Mouse (Mus musculus): ENCODE measurements at regions not wholly inside any gene's neighbourhood (a gene's known extent, or its start where the extent isn't known, plus 50 kb on each side); places are given as distances from the start of the nearest gene placed in this dataset.
"Not testable (repeated sequence)": the region's sequence is repeated elsewhere in the genome, so short reads cannot be mapped to it uniquely, and the experiment has no call there.

- no peak for ATAC-seq (ENCODE audit: insufficient number of reproducible peaks, low FRiP score)
- 87% methylated on average over 3 of the region's 3 CpGs for WGBS
- H3K9ac ChIP-seq, result no peak overlapping the region
- no peaks in the 10 kb centered on the region for H3K36me3 ChIP-seq
- H3K4me3 ChIP-seq, result no peak overlapping the region
- no peak overlapping the region for H3K27ac ChIP-seq (ENCODE audit: poor library complexity, severe bottlenecking)
- peaks cover 20% of the 10 kb centered on the region for H3K4me1 ChIP-seq (replicated peaks)
- no peaks in the 10 kb centered on the region for H3K9me3 ChIP-seq (replicated peaks)
- no peak overlapping the region for H3K4me2 ChIP-seq
- no peaks in the 10 kb centered on the region for H3K27me3 ChIP-seq (replicated peaks)
Measured at GRCm38 (mm10) chr16:31536328-31536727, 114.2 kb downstream of the Bdh1 start.

DNA sequence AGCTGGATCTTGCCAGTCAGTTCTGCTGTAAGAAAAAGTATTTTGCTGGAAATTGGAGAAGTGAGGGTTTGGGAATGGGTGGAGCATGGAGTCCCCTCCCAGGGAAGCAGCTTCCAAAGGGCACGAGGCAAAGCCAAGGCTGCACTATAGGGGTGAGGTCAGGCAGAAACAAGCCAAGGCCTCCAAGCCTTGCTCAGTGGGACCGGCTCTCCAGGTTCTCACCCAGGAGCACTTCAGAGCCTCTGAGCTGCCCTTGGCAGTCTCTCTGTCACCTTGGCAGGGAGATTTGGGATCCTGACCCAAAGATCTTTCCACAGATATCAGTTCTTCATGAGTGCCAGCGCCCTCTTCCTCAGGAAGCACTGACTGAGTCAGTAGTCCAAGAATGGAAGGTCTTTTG lies 116.5 kb downstream of the Bdh1 start:
- ATAC-seq (ENCODE audit: insufficient number of reproducible peaks, low FRiP score), result no peak
- Histone ChIP-seq H3K4me1 (replicated peaks) (peaks cover 3% of the 10 kb centered on the region), H3K36me3 (no peaks in the 10 kb centered on the region), H3K9ac (no peak overlapping the region), H3K4me2 (no peak overlapping the region), H3K27me3 (replicated peaks) (0 out of 2 replicates have a peak, but pooled peaks cover 4% of the 10 kb centered on the region), H3K27ac (ENCODE audit: poor library complexity, severe bottlenecking) (no peak overlapping the region), H3K4me3 (no peak overlapping the region), H3K9me3 (replicated peaks) (no peaks in the 10 kb centered on the region)
- 64% methylated on average over 3 of the region's 3 CpGs for WGBS

GRCm38 (mm10) chr16:31543499-31544170 lies 119.6 kb upstream of the Dlg1 start:
- Histone ChIP-seq H3K27me3 (replicated peaks) (peaks cover 28% of the 10 kb centered on the region), H3K36me3 (no peaks in the 10 kb centered on the region), H3K9me3 (replicated peaks) (no peaks in the 10 kb centered on the region), H3K9ac (no peak overlapping the region), H3K27ac (ENCODE audit: poor library complexity, severe bottlenecking) (no peak overlapping the region), H3K4me1 (replicated peaks) (peaks cover 12% of the 10 kb centered on the region), H3K4me3 (no peak overlapping the region), H3K4me2 (no peak overlapping the region)
- no peak for ATAC-seq (ENCODE audit: insufficient number of reproducible peaks, low FRiP score)
- WGBS, result 54% methylated on average over 10 of the region's 10 CpGs

- H3K4me1 ChIP-seq (replicated peaks), result peaks cover 12% of the 10 kb centered on the region
- 1% methylated on average over 18 of the region's 18 CpGs for WGBS
- no peak for ATAC-seq (ENCODE audit: insufficient number of reproducible peaks, low FRiP score)
Measured at GRCm38 (mm10) chr16:31546062-31546827, 117.0 kb upstream of the Dlg1 start.

DNA sequence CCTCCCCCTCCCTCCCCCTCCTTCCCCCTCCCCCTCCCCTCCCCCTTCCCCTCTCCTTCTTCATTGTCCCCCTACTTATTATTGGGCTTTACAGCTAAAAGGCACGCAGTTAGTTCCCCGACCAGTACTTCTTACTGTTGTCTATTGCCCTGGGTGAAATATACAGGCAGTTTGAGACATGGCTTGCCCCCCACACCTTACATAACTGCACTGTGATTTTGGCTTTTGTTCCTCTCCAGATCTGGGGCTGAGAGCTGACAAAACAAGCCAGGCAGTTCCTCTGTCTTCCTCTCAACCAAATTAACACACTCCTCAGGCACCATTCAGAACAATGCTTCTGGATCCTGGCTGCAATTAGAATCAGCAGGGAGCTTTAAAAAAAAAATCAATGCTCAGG lies 116.4 kb upstream of the Dlg1 start:
- 20% methylated on average over 2 of the region's 2 CpGs for WGBS
- Histone ChIP-seq H3K4me2 (peak overlapping the region; percentile 66), H3K36me3 (no peaks in the 10 kb centered on the region), H3K4me1 (replicated peaks) (peaks cover 15% of the 10 kb centered on the region), H3K4me3 (no peak overlapping the region), H3K27me3 (replicated peaks) (peaks cover 28% of the 10 kb centered on the region), H3K27ac (ENCODE audit: poor library complexity, severe bottlenecking) (no peak overlapping the region), H3K9me3 (replicated peaks) (no peaks in the 10 kb centered on the region), H3K9ac (no peak overlapping the region)
- ATAC-seq (ENCODE audit: insufficient number of reproducible peaks, low FRiP score), result no peak

More at GRCm38 (mm10) chr16:31546062-31546827, 117.0 kb upstream of the Dlg1 start:
- Histone ChIP-seq H3K4me3 (peak overlapping the region; percentile 34), H3K36me3 (no peaks in the 10 kb centered on the region), H3K9ac (peak overlapping the region; percentile 8; the same call in 1 of the 2 replicates), H3K9me3 (replicated peaks) (no peaks in the 10 kb centered on the region), H3K27ac (ENCODE audit: poor library complexity, severe bottlenecking) (no peak overlapping the region), H3K4me2 (peak overlapping the region; percentile 66), H3K27me3 (replicated peaks) (peaks cover 28% of the 10 kb centered on the region)

DNA sequence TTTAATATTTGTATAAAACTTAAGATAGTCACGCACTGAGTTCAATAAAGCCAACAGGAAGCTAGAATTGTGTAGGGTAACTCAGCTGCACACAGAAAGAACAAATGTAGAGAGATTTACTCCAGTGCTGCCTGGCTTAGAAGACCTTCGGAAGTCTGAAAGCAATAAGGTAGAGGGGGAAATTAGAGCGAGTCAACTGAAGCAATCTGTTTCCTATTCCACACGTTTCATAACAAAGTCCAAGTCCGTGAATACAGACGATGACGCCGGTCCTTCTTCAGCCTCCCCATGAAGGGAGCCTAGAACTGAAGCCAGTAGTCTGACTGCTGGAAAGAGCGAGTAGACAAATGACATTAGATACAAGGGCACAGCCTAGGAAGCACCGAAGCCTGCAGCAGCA lies 115.9 kb upstream of the Dlg1 start:
- H3K27ac ChIP-seq (ENCODE audit: poor library complexity, severe bottlenecking), result no peak overlapping the region
- no peak for ATAC-seq (ENCODE audit: insufficient number of reproducible peaks, low FRiP score)
- H3K36me3 ChIP-seq, result no peaks in the 10 kb centered on the region
- no peak overlapping the region for H3K4me2 ChIP-seq
- H3K4me1 ChIP-seq (replicated peaks), result peaks cover 21% of the 10 kb centered on the region
- no peak overlapping the region for H3K4me3 ChIP-seq
- WGBS, result 71% methylated on average over 10 of the region's 10 CpGs
- H3K27me3 ChIP-seq (replicated peaks), result peaks cover 28% of the 10 kb centered on the region
- no peak overlapping the region for H3K9ac ChIP-seq
- H3K9me3 ChIP-seq (replicated peaks), result no peaks in the 10 kb centered on the region

DNA sequence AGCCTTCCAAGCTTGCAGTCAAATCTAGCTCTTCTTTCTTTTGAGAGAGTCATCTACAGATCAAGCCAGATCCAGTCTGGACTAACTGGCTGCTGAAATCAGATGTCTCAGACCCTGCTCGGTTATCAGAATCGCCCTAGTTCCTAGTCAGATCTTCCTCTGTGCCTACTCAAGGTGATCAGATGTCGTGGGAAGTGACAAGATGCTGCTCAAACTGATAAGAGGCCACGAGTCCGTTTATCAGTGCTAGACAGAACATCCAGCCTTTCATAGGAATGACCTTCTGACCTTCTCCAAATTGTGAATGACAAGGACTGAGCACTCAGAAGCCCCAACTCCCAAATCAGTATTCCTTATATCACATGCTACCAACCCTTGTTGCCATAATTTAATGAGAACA lies 113.3 kb upstream of the Dlg1 start:
- no peaks in the 10 kb centered on the region for H3K36me3 ChIP-seq
- 26% methylated on average over 5 of the region's 5 CpGs for WGBS
- no peak for ATAC-seq (ENCODE audit: insufficient number of reproducible peaks, low FRiP score)
- H3K9me3 ChIP-seq (replicated peaks), result no peaks in the 10 kb centered on the region
- H3K9ac ChIP-seq, result no peak overlapping the region
- peaks cover 21% of the 10 kb centered on the region for H3K4me1 ChIP-seq (replicated peaks)
- H3K4me2 ChIP-seq, result no peak overlapping the region
- H3K27ac ChIP-seq (ENCODE audit: poor library complexity, severe bottlenecking), result no peak overlapping the region
- peaks cover 11% of the 10 kb centered on the region for H3K27me3 ChIP-seq (replicated peaks)
- no peak overlapping the region for H3K4me3 ChIP-seq

- H3K27me3 ChIP-seq (replicated peaks); H3K36me3 ChIP-seq; H3K9ac ChIP-seq; H3K4me3 ChIP-seq; ATAC-seq (ENCODE audit: insufficient number of reproducible peaks, low FRiP score); H3K9me3 ChIP-seq (replicated peaks); H3K4me2 ChIP-seq; H3K27ac ChIP-seq (ENCODE audit: poor library complexity, severe bottlenecking): not testable (repeated sequence)
- WGBS, result 83% methylated on average over 2 of the region's 2 CpGs
- peaks cover 18% of the 10 kb centered on the region for H3K4me1 ChIP-seq (replicated peaks)
Measured at GRCm38 (mm10) chr16:31550539-31550938, 112.7 kb upstream of the Dlg1 start.

- WGBS, result 52% methylated on average over 11 of the region's 11 CpGs
- Histone ChIP-seq H3K27ac (ENCODE audit: poor library complexity, severe bottlenecking) (no peak overlapping the region), H3K9ac (no peak overlapping the region), H3K36me3 (no peaks in the 10 kb centered on the region), H3K27me3 (replicated peaks) (no peaks in the 10 kb centered on the region), H3K4me3 (no peak overlapping the region), H3K9me3 (replicated peaks) (peaks cover 8% of the 10 kb centered on the region), H3K4me1 (replicated peaks) (peaks cover 9% of the 10 kb centered on the region; the same call in 1 of the 2 replicates), H3K4me2 (no peak overlapping the region)
- ATAC-seq (ENCODE audit: insufficient number of reproducible peaks, low FRiP score), result no peak
Measured at GRCm38 (mm10) chr16:31551416-31552151, 111.7 kb upstream of the Dlg1 start.

DNA sequence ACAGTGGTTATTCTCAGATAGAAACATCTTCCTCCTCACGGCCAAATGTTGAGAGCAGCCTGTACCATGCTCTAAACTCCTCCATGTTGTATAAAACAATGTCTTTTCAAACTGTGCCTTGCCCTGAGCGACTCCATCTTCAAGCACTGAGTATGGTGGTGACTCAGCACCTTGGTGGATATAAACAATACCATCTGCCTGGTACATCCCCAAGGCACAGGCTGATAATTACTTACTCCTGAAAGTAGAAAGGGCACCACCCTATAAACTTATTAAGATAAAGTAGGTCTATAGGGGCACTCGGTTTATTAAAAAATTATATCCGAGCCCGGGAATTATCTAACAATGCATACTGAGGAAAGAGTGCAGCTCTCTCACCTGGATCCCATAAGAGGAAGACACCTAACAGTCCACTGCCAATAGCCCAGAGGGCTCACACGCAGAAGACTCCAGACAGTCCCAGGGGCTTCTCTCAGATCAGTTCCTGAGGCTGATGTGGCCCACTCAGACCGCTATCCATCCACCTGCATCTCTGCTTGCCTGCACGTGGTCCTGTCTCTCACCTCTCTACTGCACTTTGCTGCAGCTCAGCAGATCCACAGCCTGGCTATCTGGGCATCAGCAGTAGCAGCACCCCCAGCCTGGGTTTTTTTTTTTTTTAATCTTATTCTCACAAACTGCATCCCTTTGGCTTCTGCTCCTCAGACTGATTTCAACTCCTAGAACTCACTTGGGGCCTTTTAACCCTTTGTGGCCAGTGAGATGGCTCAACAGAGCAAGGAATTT lies 109.7 kb upstream of the Dlg1 start:
- H3K4me2 ChIP-seq, result no peak overlapping the region
- WGBS, result 74% methylated on average over 8 of the region's 8 CpGs
- peaks cover 11% of the 10 kb centered on the region for H3K9me3 ChIP-seq (replicated peaks)
- no peak for ATAC-seq (ENCODE audit: insufficient number of reproducible peaks, low FRiP score)
- no peaks in the 10 kb centered on the region for H3K36me3 ChIP-seq
- peaks cover 9% of the 10 kb centered on the region; the same call in 1 of the 2 replicates for H3K4me1 ChIP-seq (replicated peaks)
- H3K27ac ChIP-seq (ENCODE audit: poor library complexity, severe bottlenecking), result no peak overlapping the region
- no peak overlapping the region for H3K9ac ChIP-seq
- no peaks in the 10 kb centered on the region for H3K27me3 ChIP-seq (replicated peaks)
- no peak overlapping the region for H3K4me3 ChIP-seq

Data from heart, embryonic 12.5 days (tissue).